Mouse (Mus musculus) hindbrain, embryonic 10.5 days (tissue): ENCODE results near the gene Cnst. TPM values are rescaled to one million over a fixed set of nuclear protein-coding genes. Genes with fewer than 3 reads are reported as not detected.
A peak's percentile ranks its signal among the peaks of the same experiment; 100 is the strongest.

Experiments used
- DNase-seq: peaks from one replicate; pipeline ENCODE4 v3.0.0-alpha.2; 2017; ENCODE audit warnings: low spot score
- H3K27ac ChIP-seq: fragments of 300-500 bp; sonication (generic); 2 replicates; pipeline ENCODE4 v1.5.1; 2016; ENCODE audit warnings: mild to moderate bottlenecking, moderate library complexity
- H3K27me3 ChIP-seq: fragments of 300-500 bp; sonication (generic); 2 replicates; pipeline ENCODE4 v1.6.1; 2016; ENCODE audit warnings: mild to moderate bottlenecking; ENCODE audit not compliant: poor library complexity, insufficient read depth, severe bottlenecking
- H3K36me3 ChIP-seq: fragments of 300-500 bp; sonication (generic); 2 replicates; pipeline ENCODE4 v1.6.1; 2016; ENCODE audit warnings: mild to moderate bottlenecking, moderate library complexity
- H3K4me1 ChIP-seq: fragments of 300-500 bp; sonication (generic); replicated peaks from 2 replicates; pipeline ENCODE4 v1.6.1; 2016; ENCODE audit warnings: mild to moderate bottlenecking
- H3K4me3 ChIP-seq: fragments of 300-500 bp; sonication (generic); 2 replicates; pipeline ENCODE4 v1.5.1; 2016; ENCODE audit warnings: mild to moderate bottlenecking, moderate library complexity
- H3K9me3 ChIP-seq: fragments of 300-500 bp; sonication (generic); 2 replicates; pipeline ENCODE4 v1.6.1; 2016; ENCODE audit warnings: mild to moderate bottlenecking, moderate library complexity
- WGBS: fragments of 180-500 bp; shearing (Covaris S2); methylation state at CpG from one replicate; pipeline ENCODE4 v1.1.7; 2016; 5-methylcytosine and 5-hydroxymethylcytosine counted together
- polyA plus RNA-seq: library from polyadenylated mRNA; unstranded; fragments of >200 nt; fragmentation: Nextera tagmentation; extraction: Ambion mirVana; gene quantifications from 2 replicates; pipeline ENCODE4 v1.2.1, GENCODE M21; 2016

Cnst gene
- polyA plus RNA-seq, 1 experiment from 2014 or later, result 21.4 TPM

DNA sequence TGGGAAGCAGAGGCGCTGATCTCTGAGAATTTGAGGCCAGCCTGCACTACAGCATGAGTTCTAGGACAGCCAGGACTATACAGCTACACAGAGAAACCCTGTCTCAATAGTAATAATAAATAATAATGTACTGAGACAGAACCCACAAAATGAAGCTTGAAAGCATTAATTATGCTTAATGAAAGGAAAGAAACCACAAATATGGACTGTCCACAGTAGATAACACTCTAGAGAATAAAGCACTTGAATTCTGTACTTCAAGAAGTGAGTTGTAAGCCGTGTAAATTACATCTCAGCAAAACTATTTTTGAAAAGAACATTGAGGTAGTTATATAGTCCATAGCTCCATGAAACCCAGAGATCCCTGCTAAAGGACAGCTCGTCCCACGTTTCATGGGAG is 38.0 kb downstream of the Cnst start:
- Histone ChIP-seq H3K36me3 (peaks cover 13% of the 10 kb centered on the region), H3K27me3 (no peaks in the 10 kb centered on the region), H3K4me3 (no peak overlapping the region), H3K9me3 (no peaks in the 10 kb centered on the region), H3K4me1 (peaks cover 15% of the 10 kb centered on the region), H3K27ac (no peak overlapping the region)
- WGBS, result 89% methylated on average over 4 of the region's 4 CpGs
- no peak for DNase-seq

DNA sequence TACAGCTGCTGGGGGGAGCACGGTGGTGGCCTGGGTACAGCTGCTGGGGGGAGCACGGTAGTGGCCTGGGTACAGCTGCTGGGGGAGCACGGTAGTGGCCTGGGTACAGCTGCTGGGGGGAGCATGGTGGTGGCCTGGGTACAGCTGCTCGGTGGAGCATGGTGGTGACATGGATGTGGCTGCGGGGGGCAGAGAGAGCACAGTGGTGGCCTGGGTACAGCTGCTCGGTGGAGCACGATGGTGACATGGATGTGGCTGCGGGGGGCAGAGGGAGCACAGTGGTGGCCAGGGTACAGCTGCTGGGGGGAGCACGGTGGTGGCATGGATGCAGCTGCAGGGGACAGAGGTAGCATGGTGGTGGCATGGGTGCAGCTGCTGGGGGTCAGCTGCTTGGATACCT is 39.5 kb downstream of the Cnst start:
- peaks cover 15% of the 10 kb centered on the region for H3K4me1 ChIP-seq
- no peaks in the 10 kb centered on the region for H3K27me3 ChIP-seq
- H3K27ac ChIP-seq, result peak overlapping the region; percentile 29; the same call in 1 of the 2 replicates
- H3K4me3 ChIP-seq, result no peak overlapping the region
- no peaks in the 10 kb centered on the region for H3K36me3 ChIP-seq
- DNase-seq, result no peak
- no peaks in the 10 kb centered on the region for H3K9me3 ChIP-seq
- 77% methylated on average over 9 of the region's 9 CpGs for WGBS

DNA sequence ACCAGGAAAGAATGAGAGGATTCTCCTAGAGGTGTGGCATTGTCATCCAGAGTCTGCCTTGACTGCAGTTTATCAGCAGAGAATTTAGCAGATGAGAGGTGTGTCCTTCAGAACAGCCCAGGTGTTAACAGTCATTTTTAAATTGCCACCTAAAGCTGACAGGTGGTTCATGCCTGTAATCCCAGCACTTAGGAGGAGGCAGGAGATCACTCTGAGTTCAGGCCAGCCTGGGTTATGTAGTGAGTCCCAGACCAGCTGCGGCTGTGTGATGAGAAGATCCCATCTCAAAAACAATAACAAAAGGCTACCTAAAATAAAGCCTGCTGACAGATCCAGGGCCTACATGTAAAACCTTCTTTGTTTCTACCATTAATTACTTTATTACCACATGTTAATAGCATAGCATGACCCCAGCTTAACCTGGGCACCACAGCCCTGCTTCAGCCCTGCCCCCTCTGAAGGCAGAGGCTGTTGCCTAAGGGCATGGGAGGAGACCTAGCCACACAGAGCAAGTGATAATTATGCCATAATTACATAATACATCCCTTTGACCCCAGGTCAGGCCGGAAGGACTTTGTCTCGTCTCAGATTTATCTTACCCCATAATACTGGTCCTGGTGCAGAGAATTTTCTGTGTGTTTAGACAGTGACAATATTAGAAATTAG is 40.4 kb downstream of the Cnst start:
- Histone ChIP-seq H3K27ac (no peak overlapping the region), H3K36me3 (no peaks in the 10 kb centered on the region), H3K27me3 (no peaks in the 10 kb centered on the region), H3K4me1 (peaks cover 15% of the 10 kb centered on the region), H3K4me3 (no peak overlapping the region), H3K9me3 (no peaks in the 10 kb centered on the region)
- DNase-seq, result no peak
- 59% methylated on average over 3 of the region's 3 CpGs for WGBS

DNA sequence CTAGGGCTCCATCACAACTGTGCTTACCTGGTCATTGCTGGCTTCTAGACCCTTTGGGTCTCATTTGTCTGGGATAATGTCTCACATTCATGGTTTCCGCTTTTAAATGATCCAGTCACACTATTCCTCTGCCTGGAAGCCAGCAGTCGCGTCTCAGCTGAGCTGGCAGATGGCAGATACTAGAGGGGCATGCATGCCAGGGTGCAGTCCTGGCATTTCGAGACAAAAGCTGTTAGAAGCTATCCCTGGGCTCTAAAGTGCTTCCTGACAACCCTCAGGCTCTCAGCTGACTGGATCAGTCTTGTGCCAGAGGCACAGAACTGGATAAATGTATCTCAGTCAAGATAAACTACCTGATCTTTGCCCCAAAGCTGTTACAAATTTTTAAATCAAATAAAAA is 42.1 kb downstream of the Cnst start:
- Histone ChIP-seq H3K4me1 (peaks cover 15% of the 10 kb centered on the region), H3K27me3 (no peaks in the 10 kb centered on the region), H3K9me3 (no peaks in the 10 kb centered on the region), H3K36me3 (peaks cover 8% of the 10 kb centered on the region; the same call in 1 of the 2 replicates), H3K4me3 (no peak overlapping the region), H3K27ac (no peak overlapping the region)
- WGBS, result 87% methylated on average over 4 of the region's 4 CpGs
- DNase-seq, result no peak

DNA sequence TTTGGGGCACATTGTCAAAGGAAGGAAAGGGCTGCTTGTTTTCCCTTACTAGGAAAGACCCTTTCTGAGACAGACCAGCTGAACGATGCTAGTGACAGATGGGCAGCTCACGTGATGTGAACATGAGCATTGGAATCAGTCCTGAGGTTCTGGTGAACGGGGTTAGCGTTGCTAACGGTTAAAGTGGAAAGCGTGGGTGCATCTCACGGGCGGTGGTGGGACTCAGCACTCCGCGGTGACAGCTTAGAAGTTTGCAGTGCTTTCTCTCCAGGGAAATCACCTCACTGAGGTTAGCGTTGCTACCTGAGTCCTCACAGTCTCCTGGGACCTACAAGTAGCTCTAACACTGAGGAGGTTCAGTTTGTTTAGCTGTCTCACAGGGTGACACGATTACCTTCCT is 45.5 kb downstream of the Cnst start:
- Histone ChIP-seq H3K36me3 (peaks cover 14% of the 10 kb centered on the region; the same call in 1 of the 2 replicates), H3K27me3 (no peaks in the 10 kb centered on the region), H3K27ac (no peak overlapping the region), H3K9me3 (no peaks in the 10 kb centered on the region), H3K4me3 (no peak overlapping the region), H3K4me1 (peaks cover 5% of the 10 kb centered on the region)
- WGBS, result 91% methylated on average over 12 of the region's 12 CpGs
- DNase-seq, result no peak

DNA sequence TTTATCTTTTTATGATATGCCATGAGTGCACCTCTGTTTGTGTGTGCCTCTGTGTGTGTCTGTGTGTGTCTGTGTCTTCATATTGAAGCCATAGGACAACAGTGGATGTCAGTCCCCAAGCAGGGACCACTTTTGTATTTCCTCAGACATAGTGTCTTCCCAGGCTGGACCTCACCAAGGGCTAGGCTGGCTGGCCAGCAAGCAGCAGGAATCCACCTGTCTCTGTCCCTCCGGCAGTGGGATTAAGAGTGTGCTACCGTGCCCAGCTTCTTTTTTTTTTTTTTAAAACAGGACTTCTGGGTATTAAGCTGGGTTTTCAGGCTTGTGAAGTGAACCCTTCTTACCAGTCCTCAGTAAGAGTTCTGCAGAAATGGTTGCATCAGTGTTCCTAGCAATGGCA is 46.0 kb downstream of the Cnst start:
- no peak for DNase-seq
- Histone ChIP-seq H3K4me3 (no peak overlapping the region), H3K9me3 (no peaks in the 10 kb centered on the region), H3K27me3 (no peaks in the 10 kb centered on the region), H3K36me3 (peaks cover 14% of the 10 kb centered on the region; the same call in 1 of the 2 replicates), H3K4me1 (0 out of 2 replicates have a peak, but pooled peaks cover under 1% of the 10 kb centered on the region), H3K27ac (no peak overlapping the region)
- WGBS, result 94% methylated on average over 2 of the region's 2 CpGs

DNA sequence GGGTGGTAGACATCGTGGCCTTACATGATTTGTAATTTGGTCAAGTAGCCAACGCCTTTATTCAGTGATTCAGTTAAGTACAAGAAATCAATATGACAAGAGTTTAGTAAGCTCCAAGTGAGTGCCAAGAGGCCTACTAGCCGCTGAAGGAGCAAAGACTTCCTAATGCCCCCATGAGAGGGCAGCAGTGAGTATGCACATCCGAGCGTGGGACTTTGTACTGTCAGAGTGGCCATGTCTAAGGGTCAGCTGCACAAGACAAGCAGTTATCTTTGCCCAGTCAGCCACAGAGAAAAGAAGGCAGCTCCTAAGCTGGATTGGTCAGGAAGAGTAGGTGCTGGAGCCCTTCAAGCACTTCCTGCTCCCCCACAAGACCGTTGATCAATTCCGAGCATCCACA is 46.8 kb downstream of the Cnst start:
- DNase-seq, result no peak
- no peaks in the 10 kb centered on the region for H3K27me3 ChIP-seq
- no peak overlapping the region for H3K27ac ChIP-seq
- H3K4me3 ChIP-seq, result no peak overlapping the region
- peaks cover 14% of the 10 kb centered on the region; the same call in 1 of the 2 replicates for H3K36me3 ChIP-seq
- WGBS, result 72% methylated on average over 7 of the region's 7 CpGs
- H3K9me3 ChIP-seq, result no peaks in the 10 kb centered on the region
- H3K4me1 ChIP-seq, result no peaks in the 10 kb centered on the region

DNA sequence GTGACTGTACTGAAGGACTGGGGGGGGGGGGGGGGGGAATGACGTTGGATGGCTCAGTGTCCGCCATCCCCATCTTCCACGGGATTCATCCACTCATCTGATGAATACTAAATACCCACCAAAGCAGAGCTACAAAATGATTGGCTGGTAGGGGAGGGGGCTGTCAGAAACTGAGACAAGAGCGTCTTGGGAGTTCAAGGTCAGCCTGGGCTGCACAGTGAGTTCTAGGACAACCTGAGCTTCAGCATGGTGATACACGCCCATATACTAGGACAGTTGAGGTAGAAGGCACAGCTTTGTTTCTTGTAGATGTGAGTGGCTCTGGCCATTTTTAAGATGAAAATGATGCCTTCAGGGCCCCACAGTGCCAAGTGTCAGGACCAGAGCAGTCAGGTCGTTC is 52.2 kb downstream of the Cnst start:
- no peak overlapping the region for H3K4me3 ChIP-seq
- 88% methylated on average over 6 of the region's 6 CpGs for whole genome bisulfite sequencing
- no peak overlapping the region for H3K27ac ChIP-seq
- no peaks in the 10 kb centered on the region for H3K9me3 ChIP-seq
- no peaks in the 10 kb centered on the region for H3K4me1 ChIP-seq
- DNase-seq, result no peak
- no peaks in the 10 kb centered on the region for H3K27me3 ChIP-seq
- peaks cover 5% of the 10 kb centered on the region; the same call in 1 of the 2 replicates for H3K36me3 ChIP-seq

DNA sequence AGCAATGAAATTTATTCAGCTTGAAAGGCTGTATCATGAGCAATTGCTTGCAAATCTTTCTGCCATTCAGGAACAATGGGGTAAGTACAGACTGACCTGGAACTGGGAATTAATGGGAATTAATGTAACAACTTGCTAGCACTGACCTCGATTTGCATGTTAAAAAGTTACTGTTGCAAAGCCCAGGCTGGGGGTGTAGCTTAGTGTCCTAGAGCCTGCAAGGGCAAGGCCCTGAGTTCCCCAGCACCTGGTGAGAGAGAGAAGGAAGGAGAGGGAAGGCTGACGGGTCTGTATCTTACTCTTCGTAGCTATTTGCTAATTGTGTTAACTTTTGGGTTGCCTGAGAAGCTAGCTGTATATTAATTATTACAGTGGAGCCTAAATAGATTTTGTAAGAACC is 58.4 kb downstream of the Cnst start:
- no peak for DNase-seq
- no peak overlapping the region for H3K4me3 ChIP-seq
- H3K36me3 ChIP-seq, result 0 out of 2 replicates have a peak, but pooled peaks cover 5% of the 10 kb centered on the region
- no peaks in the 10 kb centered on the region for H3K9me3 ChIP-seq
- H3K27me3 ChIP-seq, result no peaks in the 10 kb centered on the region
- peaks cover under 1% of the 10 kb centered on the region; the same call in 1 of the 2 replicates for H3K4me1 ChIP-seq
- WGBS, result 61% methylated on average over 3 of the region's 3 CpGs
- no peak overlapping the region for H3K27ac ChIP-seq

DNA sequence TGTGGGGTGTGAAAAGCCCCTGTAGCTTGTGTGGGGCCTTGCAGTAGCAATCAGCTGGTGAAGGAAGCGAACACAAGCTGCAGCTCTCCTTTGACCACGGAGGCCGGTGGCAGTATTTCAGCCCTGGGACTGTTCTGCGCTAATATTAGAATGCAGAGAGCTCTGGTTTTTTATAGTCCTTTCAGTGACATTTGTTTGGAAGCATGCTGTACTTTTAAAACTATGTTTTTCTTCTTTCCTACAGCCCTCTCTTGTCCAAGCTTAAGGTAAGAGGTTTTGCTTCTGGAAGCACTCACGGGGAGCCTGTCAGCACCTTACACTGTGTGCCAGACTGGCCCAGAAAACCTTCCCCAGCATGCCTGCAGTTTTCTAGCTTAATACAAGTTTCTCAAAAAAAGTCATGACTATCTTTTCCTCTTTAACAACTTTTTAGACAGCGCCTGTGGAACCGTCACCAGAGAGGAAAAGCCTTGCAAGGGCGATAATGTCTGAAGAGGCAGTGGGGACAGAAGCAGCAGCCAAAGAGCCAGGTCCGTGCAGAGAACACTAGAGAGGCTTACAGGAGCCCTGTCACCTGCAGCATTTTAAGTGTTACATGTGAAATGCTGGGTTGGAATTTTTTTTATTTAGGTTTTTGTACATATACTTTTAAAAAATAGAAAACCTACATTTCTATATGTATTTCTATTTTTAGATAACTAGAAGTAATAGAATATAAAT is 60.0 kb downstream of the Cnst start:
- no peak overlapping the region for H3K27ac ChIP-seq
- H3K36me3 ChIP-seq, result peaks cover 17% of the 10 kb centered on the region
- H3K27me3 ChIP-seq, result no peaks in the 10 kb centered on the region
- DNase-seq, result no peak
- no peaks in the 10 kb centered on the region for H3K9me3 ChIP-seq
- 92% methylated on average over 9 of the region's 9 CpGs for WGBS
- peaks cover 15% of the 10 kb centered on the region; the same call in 1 of the 2 replicates for H3K4me1 ChIP-seq
- no peak overlapping the region for H3K4me3 ChIP-seq

DNA sequence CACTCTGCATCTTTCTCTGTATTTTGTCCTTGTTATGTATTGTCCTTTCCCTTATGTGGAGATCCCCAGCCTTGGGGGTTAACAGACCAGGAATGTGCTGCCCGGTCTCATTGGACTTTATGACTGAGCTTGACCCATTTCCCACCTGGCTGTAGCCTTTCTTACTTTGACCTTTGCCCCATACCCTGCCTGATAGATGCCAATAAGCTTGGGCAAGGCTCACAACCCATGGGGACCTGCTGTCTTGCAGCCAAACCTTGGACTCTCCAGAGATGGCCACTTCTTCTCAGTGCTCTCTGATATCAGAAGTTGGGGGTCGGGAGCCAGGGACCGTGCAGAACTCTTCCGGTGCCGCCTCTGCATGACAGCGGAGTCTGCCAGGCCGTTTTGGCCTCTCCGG is 62.4 kb downstream of the Cnst start:
- 91% methylated on average over 8 of the region's 8 CpGs for WGBS
- H3K27me3 ChIP-seq, result no peaks in the 10 kb centered on the region
- no peak overlapping the region for H3K27ac ChIP-seq

DNA sequence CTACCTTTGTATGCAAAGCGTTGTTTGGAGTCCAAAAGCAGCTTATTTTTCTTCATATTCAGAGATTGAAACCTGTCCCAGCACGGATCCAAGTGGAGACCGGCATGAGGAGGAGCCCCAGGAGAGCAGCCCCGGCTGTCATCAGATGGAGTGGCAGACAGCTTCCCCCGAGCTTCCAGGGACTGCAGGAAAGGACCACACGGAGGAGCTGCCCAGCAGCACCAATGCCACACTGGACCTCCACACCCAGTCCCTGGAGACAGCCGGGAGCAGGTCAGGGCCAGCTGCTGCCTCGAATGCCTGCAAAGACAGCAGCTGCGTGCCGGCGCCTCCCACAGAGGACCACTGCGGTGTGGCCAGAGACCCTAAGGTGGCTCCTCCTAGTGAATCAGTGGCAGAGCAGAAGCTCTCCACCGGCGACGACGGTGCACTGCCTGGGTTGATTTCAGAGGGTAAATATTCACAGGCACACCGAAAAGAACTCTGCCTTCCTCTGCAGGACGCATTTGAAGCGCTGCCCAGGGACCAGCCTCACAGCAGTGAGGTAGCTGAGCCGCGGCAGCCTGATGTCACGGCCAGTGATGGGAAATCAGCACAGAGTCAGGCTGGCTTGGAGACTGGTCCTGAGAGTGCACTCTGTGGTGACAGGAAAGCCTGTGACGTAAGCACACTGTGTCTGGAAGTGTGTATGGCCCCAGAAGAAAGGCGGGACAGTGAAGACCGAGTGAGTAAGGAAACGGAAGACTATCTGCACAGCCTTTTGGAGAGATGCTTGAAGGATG is 63.7 kb downstream of the Cnst start:
- DNase-seq, result peak; percentile 12
- peaks cover 15% of the 10 kb centered on the region for H3K36me3 ChIP-seq
- no peaks in the 10 kb centered on the region for H3K9me3 ChIP-seq
- no peaks in the 10 kb centered on the region for H3K27me3 ChIP-seq
- H3K4me3 ChIP-seq, result no peak overlapping the region
- peak overlapping the region; percentile 60 for H3K27ac ChIP-seq
- peaks cover 17% of the 10 kb centered on the region; the same call in 1 of the 2 replicates for H3K4me1 ChIP-seq
- WGBS, result 49% methylated on average over 26 of the region's 26 CpGs

More for the DNA sequence above, 62.4 kb downstream of the Cnst start:
- Histone ChIP-seq H3K4me1 (peaks cover 17% of the 10 kb centered on the region; the same call in 1 of the 2 replicates), H3K4me3 (no peak overlapping the region), H3K36me3 (peaks cover 17% of the 10 kb centered on the region), H3K9me3 (no peaks in the 10 kb centered on the region)
- no peak for DNase-seq
